Mouse (Mus musculus): ENCODE results near the gene Plg.

Plg gene

GRCm38 (mm10) chr17:12461168-12461567 is 82.8 kb downstream of the Plg start:
- DNase-seq: no peak

GRCm38 (mm10) chr17:12466501-12467000 is 88.1 kb downstream of the Plg start:
- no peak for DNase-seq

- no peak for DNase-seq
These were observed 89.2 kb downstream of the Plg start for GRCm38 (mm10) chr17:12467642-12468041.

- no peak for DNase-seq
These were observed 90.3 kb downstream of the Plg start for GRCm38 (mm10) chr17:12468745-12469144.

Measured in cerebellum, adult 11 months (tissue).